Mouse (Mus musculus): ENCODE data around the gene H2-T23. TPM values are rescaled to one million over a fixed set of nuclear protein-coding genes. Genes with fewer than 3 reads are reported as not detected.
A peak's percentile ranks its signal among the peaks of the same experiment; 100 is the strongest.

Gene H2-T23
- polyA plus RNA-seq, 1 experiment from 2014 or later: 6.2 TPM

- Histone ChIP-seq H3K27me3 (replicated peaks; ENCODE audit: control insufficient read depth, insufficient read depth, low read length) (no peaks in the 10 kb centered on the region), H3K27ac (ENCODE audit: low read length) (no peak overlapping the region), H3K36me3 (ENCODE audit: control insufficient read depth, insufficient read depth) (no peaks in the 10 kb centered on the region), H3K4me3 (replicated peaks; ENCODE audit: low read length) (no peak overlapping the region), H3K9me3 (ENCODE audit: control insufficient read depth, low read length) (no peaks in the 10 kb centered on the region), H3K4me1 (replicated peaks; ENCODE audit: control insufficient read depth, insufficient read depth, low read length) (peaks cover 26% of the 10 kb centered on the region), H3K9ac (replicated peaks; ENCODE audit: low read depth, low read length) (no peak overlapping the region), H3K4me2 (ENCODE audit: low read length) (no peak overlapping the region)
- WGBS: 51% methylated on average over 12 of the region's 12 CpGs
- ATAC-seq: no peak
Observed at GRCm38 (mm10) chr17:35997713-35998510, 34.7 kb downstream of the H2-T23 start.

- no peak overlapping the region for H3K4me3 ChIP-seq (replicated peaks; ENCODE audit: low read length)
- no peak overlapping the region for H3K9ac ChIP-seq (replicated peaks; ENCODE audit: low read depth, low read length)
- H3K4me1 ChIP-seq (replicated peaks; ENCODE audit: control insufficient read depth, insufficient read depth, low read length): peaks cover 26% of the 10 kb centered on the region
- H3K4me2 ChIP-seq (ENCODE audit: low read length): no peak overlapping the region
- no peaks in the 10 kb centered on the region for H3K27me3 ChIP-seq (replicated peaks; ENCODE audit: control insufficient read depth, insufficient read depth, low read length)
- WGBS: under 1% methylated on average over 11 of the region's 11 CpGs
- ATAC-seq: peak; percentile 67
- H3K9me3 ChIP-seq (ENCODE audit: control insufficient read depth, low read length): no peaks in the 10 kb centered on the region
- no peak overlapping the region for H3K27ac ChIP-seq (ENCODE audit: low read length)
- H3K36me3 ChIP-seq (ENCODE audit: control insufficient read depth, insufficient read depth): no peaks in the 10 kb centered on the region
Observed at GRCm38 (mm10) chr17:35996949-35997348, 35.7 kb downstream of the H2-T23 start.

GRCm38 (mm10) chr17:35994879-35995240 is 37.8 kb downstream of the H2-T23 start:
- peak overlapping the region; percentile 75; the same call in 1 of the 2 replicates for H3K27ac ChIP-seq (ENCODE audit: low read length)

GRCm38 (mm10) chr17:35994175-35994878 is 38.3 kb downstream of the H2-T23 start:
- H3K4me3 ChIP-seq (replicated peaks; ENCODE audit: low read length): peak overlapping the region; percentile 67
- peak overlapping the region; percentile 78 for H3K4me2 ChIP-seq (ENCODE audit: low read length)
- ATAC-seq: peak; percentile 77
- peak overlapping the region; percentile 60 for H3K9ac ChIP-seq (replicated peaks; ENCODE audit: low read depth, low read length)
- no peaks in the 10 kb centered on the region for H3K27me3 ChIP-seq (replicated peaks; ENCODE audit: control insufficient read depth, insufficient read depth, low read length)
- peaks cover under 1% of the 10 kb centered on the region; the same call in 1 of the 2 replicates for H3K36me3 ChIP-seq (ENCODE audit: control insufficient read depth, insufficient read depth)
- H3K9me3 ChIP-seq (ENCODE audit: control insufficient read depth, low read length): no peaks in the 10 kb centered on the region
- peak overlapping the region; percentile 75 for H3K27ac ChIP-seq (ENCODE audit: low read length)
- H3K4me1 ChIP-seq (replicated peaks; ENCODE audit: control insufficient read depth, insufficient read depth, low read length): peaks cover 26% of the 10 kb centered on the region
- 3% methylated on average over 31 of the region's 31 CpGs for WGBS

More at GRCm38 (mm10) chr17:35994879-35995240, 37.8 kb downstream of the H2-T23 start:
- ATAC-seq: no peak
- 5% methylated on average over 14 of the region's 14 CpGs for WGBS
- Histone ChIP-seq H3K4me2 (ENCODE audit: low read length) (peak overlapping the region; percentile 78), H3K4me3 (replicated peaks; ENCODE audit: low read length) (peak overlapping the region; percentile 67), H3K9ac (replicated peaks; ENCODE audit: low read depth, low read length) (peak overlapping the region; percentile 60), H3K27me3 (replicated peaks; ENCODE audit: control insufficient read depth, insufficient read depth, low read length) (no peaks in the 10 kb centered on the region), H3K9me3 (ENCODE audit: control insufficient read depth, low read length) (no peaks in the 10 kb centered on the region), H3K4me1 (replicated peaks; ENCODE audit: control insufficient read depth, insufficient read depth, low read length) (peaks cover 26% of the 10 kb centered on the region), H3K36me3 (ENCODE audit: control insufficient read depth, insufficient read depth) (no peaks in the 10 kb centered on the region)

GRCm38 (mm10) chr17:35993675-35994074 is 39.0 kb downstream of the H2-T23 start:
- Histone ChIP-seq H3K4me3 (replicated peaks; ENCODE audit: low read length) (peak overlapping the region; percentile 67), H3K27ac (ENCODE audit: low read length) (no peak overlapping the region), H3K36me3 (ENCODE audit: control insufficient read depth, insufficient read depth) (peaks cover 3% of the 10 kb centered on the region; the same call in 1 of the 2 replicates), H3K4me1 (replicated peaks; ENCODE audit: control insufficient read depth, insufficient read depth, low read length) (peaks cover 26% of the 10 kb centered on the region), H3K27me3 (replicated peaks; ENCODE audit: control insufficient read depth, insufficient read depth, low read length) (no peaks in the 10 kb centered on the region), H3K9ac (replicated peaks; ENCODE audit: low read depth, low read length) (no peak overlapping the region), H3K4me2 (ENCODE audit: low read length) (peak overlapping the region; percentile 44), H3K9me3 (ENCODE audit: control insufficient read depth, low read length) (no peaks in the 10 kb centered on the region)
- 8% methylated on average over 17 of the region's 17 CpGs for WGBS
- ATAC-seq: peak; percentile 73

- WGBS: 49% methylated on average over 10 of the region's 10 CpGs
Observed at GRCm38 (mm10) chr17:35991781-35992180, 40.9 kb downstream of the H2-T23 start.

GRCm38 (mm10) chr17:35981776-35982175 is 50.9 kb downstream of the H2-T23 start:
- Histone ChIP-seq H3K9ac (replicated peaks; ENCODE audit: low read depth, low read length) (no peak overlapping the region), H3K27ac (ENCODE audit: low read length) (no peak overlapping the region), H3K27me3 (replicated peaks; ENCODE audit: control insufficient read depth, insufficient read depth, low read length) (no peaks in the 10 kb centered on the region), H3K4me1 (replicated peaks; ENCODE audit: control insufficient read depth, insufficient read depth, low read length) (peaks cover 17% of the 10 kb centered on the region), H3K9me3 (ENCODE audit: control insufficient read depth, low read length) (no peaks in the 10 kb centered on the region), H3K36me3 (ENCODE audit: control insufficient read depth, insufficient read depth) (peaks cover 7% of the 10 kb centered on the region; the same call in 1 of the 2 replicates), H3K4me3 (replicated peaks; ENCODE audit: low read length) (no peak overlapping the region), H3K4me2 (ENCODE audit: low read length) (no peak overlapping the region)
- WGBS: 90% methylated on average over 9 of the region's 9 CpGs
- no peak for ATAC-seq

More at GRCm38 (mm10) chr17:35991781-35992180, 40.9 kb downstream of the H2-T23 start:
- Histone ChIP-seq H3K27ac (ENCODE audit: low read length) (no peak overlapping the region), H3K9me3 (ENCODE audit: control insufficient read depth, low read length) (no peaks in the 10 kb centered on the region), H3K9ac (replicated peaks; ENCODE audit: low read depth, low read length) (no peak overlapping the region), H3K4me1 (replicated peaks; ENCODE audit: control insufficient read depth, insufficient read depth, low read length) (peaks cover 17% of the 10 kb centered on the region), H3K4me3 (replicated peaks; ENCODE audit: low read length) (no peak overlapping the region), H3K27me3 (replicated peaks; ENCODE audit: control insufficient read depth, insufficient read depth, low read length) (no peaks in the 10 kb centered on the region), H3K36me3 (ENCODE audit: control insufficient read depth, insufficient read depth) (peaks cover 3% of the 10 kb centered on the region; the same call in 1 of the 2 replicates), H3K4me2 (ENCODE audit: low read length) (no peak overlapping the region)
- no peak for ATAC-seq

- peak; percentile 27 for ATAC-seq
- Histone ChIP-seq H3K9me3 (ENCODE audit: control insufficient read depth, low read length) (no peaks in the 10 kb centered on the region), H3K4me2 (ENCODE audit: low read length) (peak overlapping the region; percentile 79), H3K27me3 (replicated peaks; ENCODE audit: control insufficient read depth, insufficient read depth, low read length) (no peaks in the 10 kb centered on the region), H3K4me1 (replicated peaks; ENCODE audit: control insufficient read depth, insufficient read depth, low read length) (peaks cover 17% of the 10 kb centered on the region), H3K36me3 (ENCODE audit: control insufficient read depth, insufficient read depth) (peaks cover 7% of the 10 kb centered on the region; the same call in 1 of the 2 replicates), H3K4me3 (replicated peaks; ENCODE audit: low read length) (peak overlapping the region; percentile 97), H3K9ac (replicated peaks; ENCODE audit: low read depth, low read length) (peak overlapping the region; percentile 76), H3K27ac (ENCODE audit: low read length) (peak overlapping the region; percentile 96)
- under 1% methylated on average over 29 of the region's 29 CpGs for WGBS
Observed at GRCm38 (mm10) chr17:35980363-35980754, 52.3 kb downstream of the H2-T23 start.

Data from forebrain, embryonic 16.5 days (tissue).